Comparison of ENCODE assay signal across 12 mouse cellular contexts in the genomic region with DNA sequence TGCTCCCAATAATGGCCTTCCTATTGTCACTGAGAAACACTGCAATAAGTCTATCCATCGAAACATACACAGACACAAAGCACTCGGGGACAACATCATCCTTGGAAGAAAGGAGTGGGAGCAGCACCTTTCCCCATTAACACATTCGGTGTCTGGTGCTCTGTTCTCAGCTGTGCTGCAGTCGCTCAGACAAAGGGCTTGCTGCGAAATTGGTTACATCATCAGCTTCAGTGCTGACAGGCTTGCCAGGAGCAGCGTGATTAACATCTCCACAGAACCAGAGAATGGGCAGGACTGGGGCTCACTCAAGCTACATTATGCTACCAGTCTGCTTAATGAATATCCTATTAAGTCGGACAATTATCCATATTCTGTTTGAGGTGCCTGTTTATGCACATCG. TPM values are rescaled to one million over a fixed set of nuclear protein-coding genes. Genes with fewer than 3 reads are reported as not detected.
DNase-seq lines count a peak whose midpoint lies in the region; ATAC-seq lines count a peak whose summit lies in the region.
"Had no signal": no experiment of that assay in that cellular context is flagged by ENCODE, and none has a peak within 500 bp of the region (broad histone marks: within the 10 kb centered on the region; RNA-seq: fewer than 3 reads in every experiment).

No protein-coding gene starts in this region.

- H3K4me1 ChIP-seq in midbrain, embryonic 14.5 days (ENCODE audit: control insufficient read depth, insufficient read depth, low read length): peaks cover 41% of the 10 kb centered on the region
- H3K4me1 ChIP-seq in heart, embryonic 11.5 days (ENCODE audit: control insufficient read depth, insufficient read depth, low read length): no peaks in the 10 kb centered on the region; the same call in 1 of the 2 replicates
- H3K4me1 ChIP-seq in heart, embryonic 12.5 days (replicated peaks): no peaks in the 10 kb centered on the region
- H3K4me1 ChIP-seq: embryonic facial prominence, embryonic 12.5 days had no signal

- peak overlapping the region; percentile 34 for H3K9ac ChIP-seq in midbrain, embryonic 14.5 days (replicated peaks; ENCODE audit: low read length)
- H3K9ac ChIP-seq in heart, embryonic 11.5 days (ENCODE audit: low read depth, low read length): no peak overlapping the region
- no peak overlapping the region for H3K9ac ChIP-seq in heart, embryonic 12.5 days
- H3K9ac ChIP-seq: embryonic facial prominence, embryonic 12.5 days; lung, embryonic 14.5 days had no signal

- peak overlapping the region; percentile 84 for H3K27ac ChIP-seq in midbrain, embryonic 14.5 days (replicated peaks; ENCODE audit: low read depth, low read length)
- H3K27ac ChIP-seq in heart, embryonic 11.5 days (ENCODE audit: low read depth, low read length): no peak overlapping the region
- H3K27ac ChIP-seq in heart, embryonic 12.5 days (ENCODE audit: poor library complexity, severe bottlenecking): no peak overlapping the region
- H3K27ac ChIP-seq: embryonic facial prominence, embryonic 12.5 days had no signal

- DNase-seq in right cerebral cortex, adult 2 months (ENCODE audit: low spot score in 2 of 2): peak; percentile 36 to 42
- DNase-seq in right cerebral cortex, postnatal 14 days: no peak
- peak; percentile 20 for DNase-seq in layer of hippocampus, adult 11-12 months (ENCODE audit: low spot score)
- DNase-seq in midbrain, embryonic 14.5 days: peak; percentile 78
- no peak for DNase-seq in c-Kit-positive CD71-positive TER-119-positive erythroid progenitor cells, embryonic 14.5 days (ENCODE audit: low spot score)
- DNase-seq: lung, embryonic 14.5 days had no signal

- WGBS in midbrain, embryonic 14.5 days: 32% methylated on average over 8 of the region's 8 CpGs
- 47% methylated on average over 8 of the region's 8 CpGs for WGBS in heart, embryonic 11.5 days (ENCODE audit: insufficient replicate concordance)
- 50% methylated on average over 8 of the region's 8 CpGs for WGBS in heart, embryonic 12.5 days

- H3K27me3 ChIP-seq in midbrain, embryonic 14.5 days (ENCODE audit: control insufficient read depth, insufficient read depth, low read length): no peaks in the 10 kb centered on the region
- H3K27me3 ChIP-seq in heart, embryonic 11.5 days (ENCODE audit: control insufficient read depth, insufficient read depth, low read length): no peaks in the 10 kb centered on the region
- no peaks in the 10 kb centered on the region for H3K27me3 ChIP-seq in heart, embryonic 12.5 days (replicated peaks)

- 0 out of 2 replicates have a peak overlapping the region, but pooled peaks have one; percentile 1 for H3K4me3 ChIP-seq in midbrain, embryonic 14.5 days (replicated peaks; ENCODE audit: low read depth, low read length)
- H3K4me3 ChIP-seq in heart, embryonic 11.5 days (ENCODE audit: low read depth, low read length): no peak overlapping the region
- H3K4me3 ChIP-seq in heart, embryonic 12.5 days: no peak overlapping the region
- H3K4me3 ChIP-seq: embryonic facial prominence, embryonic 12.5 days had no signal

- peak overlapping the region; percentile 33 for H3K4me2 ChIP-seq in midbrain, embryonic 14.5 days (ENCODE audit: low read length)
- H3K4me2 ChIP-seq in heart, embryonic 11.5 days: no peak overlapping the region
- H3K4me2 ChIP-seq in heart, embryonic 12.5 days: no peak overlapping the region
- H3K4me2 ChIP-seq: embryonic facial prominence, embryonic 12.5 days; lung, embryonic 14.5 days had no signal

- no peaks in the 10 kb centered on the region for H3K9me3 ChIP-seq in midbrain, embryonic 14.5 days (ENCODE audit: control insufficient read depth, low read length)
- H3K9me3 ChIP-seq in heart, embryonic 11.5 days (replicated peaks; ENCODE audit: control insufficient read depth, low read length): no peaks in the 10 kb centered on the region
- H3K9me3 ChIP-seq in heart, embryonic 12.5 days (replicated peaks): no peaks in the 10 kb centered on the region
- H3K9me3 ChIP-seq: embryonic facial prominence, embryonic 12.5 days had no signal

- ATAC-seq in midbrain, embryonic 14.5 days (ENCODE audit: low FRiP score, low TSS enrichment): peak; percentile 87
- no peak for ATAC-seq in heart, embryonic 11.5 days (replicated peaks; ENCODE audit: insufficient number of reproducible peaks, low FRiP score, low TSS enrichment)
- no peak for ATAC-seq in CD4-positive, CD25-positive, alpha-beta regulatory T cell, adult 4 months
- no peak for ATAC-seq in heart, embryonic 12.5 days (ENCODE audit: insufficient number of reproducible peaks, low FRiP score)
- ATAC-seq: activated CD4-positive, CD25-positive, alpha-beta regulatory T cell, adult 4 months had no signal

- no peaks in the 10 kb centered on the region; the same call in 1 of the 2 replicates for H3K36me3 ChIP-seq in midbrain, embryonic 14.5 days (ENCODE audit: control insufficient read depth, insufficient read depth, low read length)
- no peaks in the 10 kb centered on the region for H3K36me3 ChIP-seq in heart, embryonic 11.5 days (ENCODE audit: control insufficient read depth, insufficient read depth, low read length)
- H3K36me3 ChIP-seq in heart, embryonic 12.5 days: no peaks in the 10 kb centered on the region
- H3K36me3 ChIP-seq: embryonic facial prominence, embryonic 12.5 days had no signal

RNA-seq across cellular contexts. Expression of a gene that starts 30.8 kb away (rescaled TPM):
- 226 and 377 TPM in 2 replicates for polyA plus RNA-seq in midbrain, embryonic 14.5 days (2014; fragmentation: Nextera tagmentation; extraction: Ambion mirVana)
- 1.2 and 1.3 TPM in 2 replicates for polyA plus RNA-seq in heart, embryonic 11.5 days (2014; fragmentation: Nextera tagmentation; extraction: Ambion mirVana)
- not detected for polyA plus RNA-seq in CD4-positive, CD25-positive, alpha-beta regulatory T cell, adult 4 months (2017; shearing (Covaris generic))
- 0.54 and 0.75 TPM in 2 replicates for polyA plus RNA-seq in heart, embryonic 12.5 days (2016; fragmentation: Nextera tagmentation; extraction: Ambion mirVana)
- polyA plus RNA-seq: activated CD4-positive, CD25-positive, alpha-beta regulatory T cell, adult 4 months; gonadal fat pad, adult 2 months had no signal

Comparison
In these comparisons a context has a peak if more than half of its experiments do, and no peak if none do; other contexts are left out.
1. DNase-seq: peak in right cerebral cortex, adult 2 months (2 of 2), layer of hippocampus, adult 11-12 months (single experiment) and midbrain, embryonic 14.5 days (single experiment); none in right cerebral cortex, postnatal 14 days (single experiment) and c-Kit-positive CD71-positive TER-119-positive erythroid progenitor cells, embryonic 14.5 days (single experiment).
2. RNA of a gene that starts 30.8 kb away (polyA plus RNA-seq): 226 to 377 TPM in midbrain, embryonic 14.5 days; 1.2 to 1.3 TPM in heart, embryonic 11.5 days, 0.54 to 0.75 TPM in heart, embryonic 12.5 days and not detected in CD4-positive, CD25-positive, alpha-beta regulatory T cell, adult 4 months; every median in the first group is over 100 times any median in the second.